Mouse (Mus musculus) ES-Bruce4 (cell line): ENCODE measurements around the gene Enkd1.

Experiments used
- CTCF ChIP-seq: IDR thresholded peaks from one replicate; pipeline ENCODE4 v1.8.1; 2011; ENCODE audit warnings: low read depth, low read length
- EP300 ChIP-seq: IDR thresholded peaks from 2 replicates; pipeline ENCODE4 v1.6.1; 2011; ENCODE audit warnings: low read depth, low read length; ENCODE audit not compliant: insufficient read depth

GRCm38 (mm10) chr8:105686551-105686950, 21.5 kb downstream of the Enkd1 start:
- TF ChIP-seq CTCF: no peak
- no peak for TF ChIP-seq EP300
